Mouse (Mus musculus) liver, embryonic 11.5 days (tissue): Measurements from ENCODE around the gene Gpr157. TPM values are rescaled to one million over a fixed set of nuclear protein-coding genes. Genes with fewer than 3 reads are reported as not detected.

Experiments used
- ATAC-seq: fragments of 200-750 bp; cut with Nextera tagmentation; replicated peaks from 2 replicates; pipeline ENCODE4 v1.8.0; 2017; ENCODE audit warnings: moderate number of reproducible peaks, mild to moderate bottlenecking, moderate TSS enrichment, moderate library complexity; ENCODE audit not compliant: low FRiP score
- DNase-seq: peaks from one replicate; pipeline ENCODE4 v3.0.0-alpha.2; 2017; ENCODE audit warnings: low spot score
- H3K27ac ChIP-seq: fragments of 300-500 bp; sonication (generic); 2 replicates; pipeline ENCODE4 v1.5.1; 2014; ENCODE audit warnings: mild to moderate bottlenecking, low read depth, low read length, control low read depth
- H3K27me3 ChIP-seq: fragments of 300-500 bp; sonication (generic); replicated peaks from 2 replicates; pipeline ENCODE4 v1.6.1; 2014; ENCODE audit warnings: low read length, mixed read lengths; ENCODE audit not compliant: control insufficient read depth, insufficient read depth
- H3K36me3 ChIP-seq: fragments of 300-500 bp; sonication (generic); 2 replicates; pipeline ENCODE4 v1.6.1; 2014; ENCODE audit warnings: mild to moderate bottlenecking, low read length, moderate library complexity, mixed read lengths; ENCODE audit not compliant: control insufficient read depth, insufficient read depth
- H3K4me1 ChIP-seq: fragments of 300-500 bp; sonication (generic); replicated peaks from 2 replicates; pipeline ENCODE4 v1.6.1; 2014; ENCODE audit warnings: low read length, mixed read lengths; ENCODE audit not compliant: control insufficient read depth, insufficient read depth
- H3K4me2 ChIP-seq: fragments of 300-500 bp; sonication (generic); 2 replicates; pipeline ENCODE4 v1.6.1; 2014; ENCODE audit warnings: mild to moderate bottlenecking, control low read depth, moderate library complexity
- H3K4me3 ChIP-seq: fragments of 300-500 bp; sonication (generic); 2 replicates; pipeline ENCODE4 v1.5.1; 2014; ENCODE audit warnings: low read depth, low read length, control low read depth
- H3K9ac ChIP-seq: fragments of 300-500 bp; sonication (generic); 2 replicates; pipeline ENCODE4 v1.6.1; 2014; ENCODE audit warnings: low read depth, low read length, control low read depth
- H3K9me3 ChIP-seq: fragments of 300-500 bp; sonication (generic); 2 replicates; pipeline ENCODE4 v1.6.1; 2016; ENCODE audit warnings: low read length, inconsistent platforms, mixed read lengths; ENCODE audit not compliant: control insufficient read depth
- WGBS: fragments of 180-500 bp; shearing (Covaris S2); extraction: QIAGEN DNeasy Blood & Tissue Kit; methylation state at CpG from one replicate; pipeline ENCODE4 v1.1.7; 2014; 5-methylcytosine and 5-hydroxymethylcytosine counted together
- polyA plus RNA-seq: library from polyadenylated mRNA; unstranded; fragments of >200 nt; fragmentation: Nextera tagmentation; extraction: Ambion mirVana; gene quantifications from 2 replicates; pipeline ENCODE4 v1.2.1, GENCODE M21; 2014

Gene Gpr157
- polyA plus RNA-seq, 1 experiment from 2014 or later: 0.29 TPM

GRCm38 (mm10) chr4:150092583-150092902 lies 5.4 kb downstream of the Gpr157 start:
- H3K9me3 ChIP-seq: no peaks in the 10 kb centered on the region
- no peaks in the 10 kb centered on the region for H3K36me3 ChIP-seq
- no peak overlapping the region for H3K4me3 ChIP-seq
- DNase-seq: no peak
- peaks cover 40% of the 10 kb centered on the region for H3K27me3 ChIP-seq
- ATAC-seq: no peak
- H3K27ac ChIP-seq: no peak overlapping the region
- WGBS: 52% methylated on average over 3 of the region's 3 CpGs
- no peak overlapping the region for H3K4me2 ChIP-seq
- no peak overlapping the region for H3K9ac ChIP-seq
- peaks cover 6% of the 10 kb centered on the region; the same call in 1 of the 2 replicates for H3K4me1 ChIP-seq

DNA sequence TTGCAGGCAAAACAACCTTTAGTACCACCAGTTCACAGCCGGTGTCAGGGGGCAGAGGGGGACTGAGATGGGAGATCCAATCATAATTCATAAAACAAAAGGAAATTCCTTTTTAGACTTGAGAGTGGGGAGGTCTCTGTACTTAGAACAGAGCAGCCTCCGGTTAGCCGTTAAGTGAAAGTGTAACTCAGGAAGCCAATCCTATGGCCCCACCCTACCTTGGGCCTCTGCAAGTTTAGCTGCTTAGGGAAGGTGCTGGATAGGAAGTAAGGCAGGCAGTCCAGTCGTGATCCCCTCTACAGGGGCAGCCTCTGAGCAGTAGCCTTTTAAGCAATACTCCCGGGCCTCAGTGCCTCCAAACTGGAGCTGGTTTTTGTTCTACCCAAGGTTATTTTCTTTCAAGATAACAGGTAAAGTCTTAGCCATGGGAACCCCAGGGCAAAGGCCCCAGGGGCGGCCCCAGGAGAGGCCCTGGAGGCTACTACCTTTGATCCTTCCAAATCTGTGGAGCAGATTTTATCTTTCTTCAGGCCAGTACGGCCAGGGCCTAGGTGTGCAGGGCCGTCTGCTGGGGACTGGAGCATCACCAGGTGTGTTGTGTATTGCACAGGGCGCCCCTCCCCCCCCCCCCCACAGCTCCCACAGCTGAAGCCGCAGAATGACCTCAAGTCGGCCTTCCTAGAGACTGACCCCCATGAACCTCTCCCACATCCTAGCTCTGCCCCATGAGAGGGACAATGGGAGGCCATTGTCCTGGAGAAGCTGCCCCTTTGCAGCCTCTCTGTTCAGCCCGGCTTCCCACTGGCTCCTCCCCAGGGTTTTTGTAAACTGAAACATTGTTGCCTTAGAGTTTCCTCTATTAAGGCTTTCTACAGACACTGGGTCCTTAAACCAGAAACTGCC lies 6.6 kb downstream of the Gpr157 start:
- no peaks in the 10 kb centered on the region for H3K36me3 ChIP-seq
- H3K9ac ChIP-seq: no peak overlapping the region
- H3K27me3 ChIP-seq: peaks cover 28% of the 10 kb centered on the region
- no peaks in the 10 kb centered on the region for H3K4me1 ChIP-seq
- H3K27ac ChIP-seq: no peak overlapping the region
- no peak for ATAC-seq
- H3K9me3 ChIP-seq: no peaks in the 10 kb centered on the region
- H3K4me3 ChIP-seq: no peak overlapping the region
- no peak overlapping the region for H3K4me2 ChIP-seq
- WGBS: 53% methylated on average over 12 of the region's 12 CpGs
- DNase-seq: no peak

DNA sequence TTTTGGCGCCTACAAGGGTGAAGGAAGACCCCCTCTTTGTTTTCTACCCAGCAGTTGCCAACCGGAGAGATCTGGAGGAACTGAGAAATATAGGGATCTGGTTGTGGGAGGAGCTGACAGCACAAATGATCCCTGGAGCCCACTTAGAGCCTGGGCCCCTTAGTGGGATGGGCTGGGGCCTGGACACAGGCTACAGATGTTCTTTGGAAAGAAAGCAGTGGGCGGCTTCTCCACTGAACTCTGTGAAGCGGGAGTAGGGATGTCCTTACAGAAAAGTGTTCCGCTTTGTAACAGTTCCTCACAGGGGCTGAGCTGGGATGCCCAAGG lies 7.3 kb downstream of the Gpr157 start:
- Histone ChIP-seq H3K27me3 (peaks cover 22% of the 10 kb centered on the region), H3K36me3 (no peaks in the 10 kb centered on the region), H3K4me2 (no peak overlapping the region), H3K4me1 (no peaks in the 10 kb centered on the region), H3K27ac (no peak overlapping the region), H3K9ac (no peak overlapping the region), H3K4me3 (no peak overlapping the region), H3K9me3 (no peaks in the 10 kb centered on the region)
- DNase-seq: no peak
- ATAC-seq: no peak
- 65% methylated on average over 5 of the region's 5 CpGs for WGBS

GRCm38 (mm10) chr4:150096309-150096708 lies 9.1 kb downstream of the Gpr157 start:
- no peak overlapping the region for H3K4me3 ChIP-seq
- WGBS: 66% methylated on average over 7 of the region's 7 CpGs
- H3K9me3 ChIP-seq: no peaks in the 10 kb centered on the region
- H3K4me2 ChIP-seq: no peak overlapping the region
- no peaks in the 10 kb centered on the region for H3K36me3 ChIP-seq
- H3K9ac ChIP-seq: no peak overlapping the region
- ATAC-seq (no peak), DNase-seq (no peak)
- peaks cover 23% of the 10 kb centered on the region for H3K27me3 ChIP-seq
- no peak overlapping the region for H3K27ac ChIP-seq
- H3K4me1 ChIP-seq: no peaks in the 10 kb centered on the region

DNA sequence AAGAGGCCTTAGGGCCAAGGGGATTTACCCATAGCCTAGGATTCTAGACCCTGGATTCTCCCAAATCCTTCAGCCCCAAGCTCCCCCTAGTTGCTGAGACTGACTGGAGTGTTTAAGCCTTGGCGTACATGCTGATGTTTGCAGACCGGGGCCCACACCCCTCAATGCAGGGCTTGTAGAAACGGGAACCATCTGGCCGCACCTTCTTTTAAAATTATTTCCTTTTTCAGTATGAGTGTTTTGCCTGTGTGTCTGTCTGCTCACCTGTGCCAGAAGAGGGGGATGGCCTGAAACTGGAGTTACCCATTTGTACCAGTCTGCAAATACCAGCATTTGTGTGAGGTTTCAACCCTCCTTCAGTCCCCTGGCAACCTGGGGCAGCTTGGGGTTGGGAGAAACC lies 10.7 kb downstream of the Gpr157 start:
- Histone ChIP-seq H3K4me3 (no peak overlapping the region), H3K9me3 (no peaks in the 10 kb centered on the region), H3K36me3 (no peaks in the 10 kb centered on the region), H3K4me2 (no peak overlapping the region), H3K27ac (no peak overlapping the region), H3K4me1 (no peaks in the 10 kb centered on the region), H3K9ac (no peak overlapping the region), H3K27me3 (peaks cover 20% of the 10 kb centered on the region)
- DNase-seq (no peak), ATAC-seq (no peak)
- 79% methylated on average over 4 of the region's 4 CpGs for WGBS

DNA sequence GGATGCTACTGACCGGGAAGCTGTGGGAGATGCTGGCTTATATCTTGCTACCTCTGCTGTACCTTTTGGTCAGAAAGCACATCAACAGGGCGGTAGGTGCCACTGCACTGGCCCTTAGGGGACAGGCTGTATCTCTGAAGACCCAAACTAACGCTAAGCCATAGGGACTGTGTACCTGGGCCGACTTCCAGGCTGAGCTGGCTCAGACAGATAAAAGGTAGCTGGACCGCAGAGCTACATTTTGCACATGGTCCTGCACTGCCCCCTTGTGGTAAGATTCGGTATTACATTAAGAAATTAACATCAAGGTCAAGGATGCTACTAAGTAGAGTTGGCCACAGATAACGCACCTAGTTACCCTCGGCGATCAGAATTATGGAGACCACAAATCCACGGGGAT lies 11.7 kb downstream of the Gpr157 start:
- Histone ChIP-seq H3K27me3 (peaks cover 20% of the 10 kb centered on the region), H3K9ac (no peak overlapping the region), H3K4me1 (no peaks in the 10 kb centered on the region), H3K36me3 (no peaks in the 10 kb centered on the region), H3K4me3 (no peak overlapping the region), H3K4me2 (no peak overlapping the region), H3K27ac (no peak overlapping the region), H3K9me3 (no peaks in the 10 kb centered on the region)
- ATAC-seq (peak; percentile 49; the same call in 1 of the 2 replicates), DNase-seq (no peak)
- WGBS: 15% methylated on average over 10 of the region's 10 CpGs

GRCm38 (mm10) chr4:150102822-150103221 lies 15.7 kb downstream of the Gpr157 start:
- Histone ChIP-seq H3K4me1 (no peaks in the 10 kb centered on the region), H3K36me3 (no peaks in the 10 kb centered on the region), H3K9me3 (no peaks in the 10 kb centered on the region), H3K9ac (no peak overlapping the region), H3K4me2 (no peak overlapping the region), H3K27ac (no peak overlapping the region), H3K27me3 (peaks cover 18% of the 10 kb centered on the region), H3K4me3 (no peak overlapping the region)
- DNase-seq (no peak), ATAC-seq (no peak)
- 84% methylated on average over 7 of the region's 7 CpGs for WGBS

DNA sequence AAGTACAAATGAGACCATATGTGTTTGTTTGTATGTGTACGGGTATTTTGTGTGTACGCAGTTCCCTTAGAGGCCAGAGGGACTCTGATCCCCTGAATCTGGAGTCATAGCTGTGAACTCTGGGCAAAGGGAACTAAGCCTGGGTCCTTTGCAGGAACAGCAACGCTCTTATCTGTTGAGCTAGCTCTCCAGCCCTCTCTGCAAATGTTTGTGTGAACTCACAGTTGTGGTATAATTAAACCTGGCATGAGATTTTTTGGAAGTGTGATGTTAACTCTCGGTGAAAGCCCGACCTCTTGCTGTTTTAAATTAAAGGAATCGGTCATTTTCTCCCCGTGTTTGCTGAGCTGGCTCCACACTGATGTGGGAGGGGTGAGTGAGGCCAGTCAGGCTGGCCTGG lies 18.5 kb downstream of the Gpr157 start:
- no peak for DNase-seq
- H3K9ac ChIP-seq: no peak overlapping the region
- WGBS: 32% methylated on average over 7 of the region's 7 CpGs

GRCm38 (mm10) chr4:150106637-150107036 lies 19.5 kb downstream of the Gpr157 start:
- no peaks in the 10 kb centered on the region for H3K4me1 ChIP-seq
- H3K4me3 ChIP-seq: no peak overlapping the region
- H3K4me2 ChIP-seq: no peak overlapping the region
- no peaks in the 10 kb centered on the region for H3K9me3 ChIP-seq
- H3K36me3 ChIP-seq: no peaks in the 10 kb centered on the region
- no peak overlapping the region for H3K9ac ChIP-seq
- no peaks in the 10 kb centered on the region for H3K27me3 ChIP-seq
- DNase-seq (no peak), ATAC-seq (no peak)
- no peak overlapping the region for H3K27ac ChIP-seq
- 50% methylated on average over 5 of the region's 5 CpGs for WGBS

More for the DNA sequence above, 18.5 kb downstream of the Gpr157 start:
- Histone ChIP-seq H3K4me3 (no peak overlapping the region), H3K4me1 (no peaks in the 10 kb centered on the region), H3K9me3 (no peaks in the 10 kb centered on the region), H3K36me3 (no peaks in the 10 kb centered on the region), H3K27ac (no peak overlapping the region), H3K4me2 (no peak overlapping the region), H3K27me3 (peaks cover 9% of the 10 kb centered on the region; the same call in 1 of the 2 replicates)
- ATAC-seq: no peak
